Mouse (Mus musculus) lung, embryonic 15.5 days (tissue): Measurements from ENCODE around the gene Ptbp1. TPM values are rescaled to one million over a fixed set of nuclear protein-coding genes. Genes with fewer than 3 reads are reported as not detected.
A peak's percentile ranks its signal among the peaks of the same experiment; 100 is the strongest.

Experiments used
- ATAC-seq: fragments of 200-750 bp; cut with Nextera tagmentation; 2 replicates; pipeline ENCODE4 v1.8.0; 2017; ENCODE audit warnings: moderate number of reproducible peaks, borderline replicate concordance; ENCODE audit not compliant: low FRiP score, low TSS enrichment; ENCODE audit errors: extremely low read depth
- H3K27ac ChIP-seq: fragments of 300-500 bp; sonication (generic); 2 replicates; pipeline ENCODE4 v1.5.1; 2015; ENCODE audit warnings: moderate library complexity, mild to moderate bottlenecking, inconsistent platforms
- H3K27me3 ChIP-seq: fragments of 300-500 bp; sonication (generic); 2 replicates; pipeline ENCODE4 v1.6.1; 2015; ENCODE audit warnings: inconsistent platforms
- H3K36me3 ChIP-seq: fragments of 300-500 bp; sonication (generic); 2 replicates; pipeline ENCODE4 v1.6.1; 2015; ENCODE audit warnings: inconsistent platforms
- H3K4me1 ChIP-seq: fragments of 300-500 bp; sonication (generic); 2 replicates; pipeline ENCODE4 v1.6.1; 2015; ENCODE audit warnings: inconsistent platforms
- H3K4me2 ChIP-seq: fragments of 300-500 bp; sonication (generic); 2 replicates; pipeline ENCODE4 v1.6.1; 2015; ENCODE audit warnings: inconsistent platforms, mild to moderate bottlenecking, moderate library complexity
- H3K4me3 ChIP-seq: fragments of 300-500 bp; sonication (generic); 2 replicates; pipeline ENCODE4 v1.5.1; 2015; ENCODE audit warnings: mild to moderate bottlenecking, inconsistent platforms
- H3K9ac ChIP-seq: fragments of 300-500 bp; sonication (generic); 2 replicates; pipeline ENCODE4 v1.6.1; 2015; ENCODE audit warnings: inconsistent platforms
- H3K9me3 ChIP-seq: fragments of 300-500 bp; sonication (generic); 2 replicates; pipeline ENCODE4 v1.6.1; 2016; ENCODE audit warnings: inconsistent platforms
- WGBS: fragments of 180-500 bp; shearing (Covaris S2); methylation state at CpG from one replicate; pipeline ENCODE4 v1.1.7; 2015; 5-methylcytosine and 5-hydroxymethylcytosine counted together
- polyA plus RNA-seq: library from polyadenylated mRNA; unstranded; fragments of >200 nt; fragmentation: Nextera tagmentation; extraction: Ambion mirVana; gene quantifications from 2 replicates; pipeline ENCODE4 v1.2.1, GENCODE M21; 2015

Ptbp1 gene
- polyA plus RNA-seq, 1 experiment from 2014 or later, result 368 TPM

DNA sequence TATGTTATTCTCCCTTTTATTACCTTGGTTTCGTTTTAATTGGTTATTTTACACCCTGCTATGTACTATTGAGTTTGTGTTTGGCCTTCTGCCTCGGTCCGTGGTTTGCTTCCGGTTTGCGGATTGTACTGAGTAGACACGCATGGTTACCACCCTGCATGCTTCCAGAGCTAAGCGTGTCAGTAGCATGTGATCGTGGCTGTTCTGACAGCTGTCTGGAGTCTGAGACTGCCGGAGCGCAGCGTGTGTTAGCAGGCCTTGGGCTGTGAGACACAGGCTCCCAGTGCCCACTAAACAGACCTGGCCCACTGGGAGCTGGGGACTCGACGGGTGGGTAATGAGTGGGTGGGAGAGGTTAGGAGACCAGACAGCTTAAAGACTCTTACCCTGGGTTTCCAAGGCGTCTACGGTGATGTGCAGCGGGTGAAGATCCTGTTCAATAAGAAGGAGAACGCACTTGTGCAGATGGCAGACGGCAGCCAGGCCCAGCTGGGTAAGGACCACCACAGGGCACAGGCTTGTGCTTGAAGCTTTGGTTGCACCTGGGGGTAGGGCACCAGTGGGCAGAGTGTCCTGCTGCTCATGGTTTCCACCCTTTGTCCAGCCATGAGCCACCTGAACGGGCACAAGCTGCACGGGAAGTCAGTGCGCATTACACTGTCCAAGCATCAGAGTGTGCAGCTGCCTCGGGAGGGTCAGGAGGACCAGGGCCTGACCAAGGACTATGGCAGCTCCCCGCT, 8.0 kb downstream of the Ptbp1 start:
- H3K9me3 ChIP-seq, result no peaks in the 10 kb centered on the region
- H3K9ac ChIP-seq, result no peak overlapping the region
- no peak overlapping the region for H3K4me2 ChIP-seq
- peaks cover 35% of the 10 kb centered on the region for H3K4me1 ChIP-seq
- 83% methylated on average over 23 of the region's 23 CpGs for WGBS
- no peaks in the 10 kb centered on the region for H3K27me3 ChIP-seq
- H3K4me3 ChIP-seq, result no peak overlapping the region
- H3K36me3 ChIP-seq, result peaks cover 70% of the 10 kb centered on the region
- H3K27ac ChIP-seq, result no peak overlapping the region
- no peak for ATAC-seq

DNA sequence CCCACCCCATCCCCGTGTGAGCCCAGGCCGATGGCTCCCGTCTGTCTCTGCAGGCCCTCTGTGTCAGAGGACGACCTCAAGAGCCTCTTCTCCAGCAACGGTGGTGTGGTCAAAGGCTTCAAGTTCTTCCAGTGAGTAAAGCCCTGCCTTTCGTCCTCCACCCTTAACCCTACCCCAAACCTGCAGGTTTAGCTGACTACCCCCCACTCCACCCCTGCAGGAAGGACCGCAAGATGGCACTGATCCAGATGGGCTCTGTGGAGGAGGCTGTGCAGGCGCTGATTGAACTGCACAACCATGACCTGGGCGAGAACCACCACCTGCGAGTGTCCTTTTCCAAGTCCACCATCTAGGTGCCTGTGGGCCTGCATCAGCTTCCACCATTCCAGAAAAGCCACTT, 8.7 kb downstream of the Ptbp1 start:
- Histone ChIP-seq H3K4me1 (peaks cover 28% of the 10 kb centered on the region), H3K4me2 (no peak overlapping the region), H3K36me3 (peaks cover 70% of the 10 kb centered on the region), H3K9me3 (no peaks in the 10 kb centered on the region), H3K27ac (no peak overlapping the region), H3K9ac (no peak overlapping the region), H3K4me3 (no peak overlapping the region), H3K27me3 (no peaks in the 10 kb centered on the region)
- WGBS, result 52% methylated on average over 10 of the region's 10 CpGs
- no peak for ATAC-seq

DNA sequence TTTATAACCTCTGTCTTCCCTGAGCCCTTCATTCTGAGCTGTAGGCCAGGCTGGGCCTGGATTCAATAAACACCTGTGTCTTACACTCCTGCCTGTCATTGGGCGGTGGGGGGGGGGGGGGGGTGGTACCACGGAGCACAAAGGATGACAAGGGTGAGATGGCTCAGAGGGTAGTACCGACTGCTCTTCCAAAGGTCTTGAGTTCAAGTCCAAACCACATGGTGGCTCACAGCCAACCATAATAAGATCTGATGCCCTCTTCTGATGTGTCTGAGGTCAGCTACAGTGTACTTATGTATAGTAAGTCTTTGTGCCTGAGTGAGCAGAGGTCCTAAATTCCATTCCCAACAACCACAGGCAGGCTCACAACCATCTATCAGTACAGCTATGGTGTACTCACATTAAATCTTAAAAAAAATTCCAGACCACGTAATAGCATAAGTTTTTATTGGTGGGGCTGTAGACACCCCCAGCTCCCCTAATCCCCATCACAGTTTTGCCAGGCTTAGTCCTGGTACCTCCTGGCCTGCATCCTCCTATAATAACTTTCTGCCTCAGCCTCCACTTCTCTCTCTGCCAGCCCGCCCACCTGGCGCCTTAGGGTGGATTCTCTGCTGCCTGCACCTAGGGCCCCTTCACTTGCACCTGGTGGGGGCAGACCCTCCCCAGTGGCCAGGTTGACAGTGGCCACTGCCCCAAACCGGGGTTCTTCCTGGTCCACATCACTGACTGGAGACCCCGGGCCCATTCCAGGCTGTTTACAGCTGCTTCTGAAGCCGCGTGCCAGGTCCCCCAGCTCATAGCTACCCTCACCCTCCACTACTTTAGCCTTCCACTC, 10.3 kb downstream of the Ptbp1 start:
- Histone ChIP-seq H3K4me3 (no peak overlapping the region), H3K4me1 (peaks cover 12% of the 10 kb centered on the region), H3K27me3 (no peaks in the 10 kb centered on the region), H3K9ac (no peak overlapping the region), H3K36me3 (peaks cover 60% of the 10 kb centered on the region), H3K27ac (no peak overlapping the region; the same call in 1 of the 2 replicates), H3K9me3 (no peaks in the 10 kb centered on the region), H3K4me2 (no peak overlapping the region)
- WGBS, result 46% methylated on average over 10 of the region's 10 CpGs
- ATAC-seq, result peak; percentile 4; the same call in 1 of the 2 replicates

GRCm38 (mm10) chr10:79865189-79865601, 11.0 kb downstream of the Ptbp1 start:
- H3K4me1 ChIP-seq, result peaks cover 6% of the 10 kb centered on the region
- no peak overlapping the region for H3K9ac ChIP-seq
- peaks cover 54% of the 10 kb centered on the region for H3K36me3 ChIP-seq
- no peak overlapping the region for H3K4me3 ChIP-seq
- H3K4me2 ChIP-seq, result no peak overlapping the region
- WGBS, result 57% methylated on average over 12 of the region's 12 CpGs
- peak; percentile 29 for ATAC-seq
- H3K27ac ChIP-seq, result peak overlapping the region; percentile 2; the same call in 1 of the 2 replicates
- no peaks in the 10 kb centered on the region for H3K27me3 ChIP-seq
- no peaks in the 10 kb centered on the region for H3K9me3 ChIP-seq

DNA sequence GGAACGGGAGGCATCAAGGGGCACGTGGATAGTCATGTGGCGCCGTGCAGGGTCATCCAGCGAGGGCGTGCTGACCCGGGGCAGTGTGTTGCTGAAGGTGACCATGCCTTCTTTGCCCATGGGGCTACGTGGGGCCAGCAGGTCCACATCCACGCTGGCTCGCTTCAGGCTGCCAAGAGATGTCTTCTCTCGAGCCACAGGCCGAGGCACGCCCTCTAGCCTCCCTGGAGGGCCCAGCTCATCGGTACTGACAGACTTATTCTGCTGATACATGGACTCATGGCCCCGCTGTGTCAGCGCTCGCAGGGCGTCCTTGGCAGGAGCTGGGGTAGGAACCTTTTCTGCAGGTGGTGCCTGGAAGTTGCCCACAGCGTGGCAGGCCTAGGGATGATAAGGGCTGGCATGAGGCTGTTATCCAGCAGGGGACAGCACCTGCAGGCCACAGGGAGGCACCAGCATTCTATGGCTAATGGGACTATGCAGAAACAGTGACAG, 11.6 kb downstream of the Ptbp1 start:
- 62% methylated on average over 19 of the region's 19 CpGs for WGBS
- Histone ChIP-seq H3K4me3 (no peak overlapping the region), H3K9ac (no peak overlapping the region), H3K9me3 (no peaks in the 10 kb centered on the region), H3K36me3 (peaks cover 47% of the 10 kb centered on the region), H3K4me1 (peaks cover 5% of the 10 kb centered on the region; the same call in 1 of the 2 replicates), H3K27me3 (no peaks in the 10 kb centered on the region), H3K27ac (peak overlapping the region; percentile 2; the same call in 1 of the 2 replicates), H3K4me2 (no peak overlapping the region)
- ATAC-seq, result no peak

GRCm38 (mm10) chr10:79866601-79867000, 12.4 kb downstream of the Ptbp1 start:
- Histone ChIP-seq H3K36me3 (peaks cover 40% of the 10 kb centered on the region), H3K9ac (no peak overlapping the region), H3K4me2 (no peak overlapping the region), H3K4me3 (no peak overlapping the region), H3K4me1 (peaks cover 5% of the 10 kb centered on the region; the same call in 1 of the 2 replicates), H3K9me3 (no peaks in the 10 kb centered on the region), H3K27me3 (no peaks in the 10 kb centered on the region), H3K27ac (no peak overlapping the region)
- ATAC-seq, result no peak
- WGBS, result 74% methylated on average over 11 of the region's 11 CpGs

GRCm38 (mm10) chr10:79871845-79872244, 17.6 kb downstream of the Ptbp1 start:
- Histone ChIP-seq H3K9me3 (no peaks in the 10 kb centered on the region), H3K9ac (no peak overlapping the region), H3K27ac (no peak overlapping the region), H3K27me3 (no peaks in the 10 kb centered on the region), H3K4me3 (no peak overlapping the region), H3K36me3 (no peaks in the 10 kb centered on the region), H3K4me2 (no peak overlapping the region), H3K4me1 (peaks cover 17% of the 10 kb centered on the region)
- ATAC-seq, result no peak
- WGBS, result 87% methylated on average over 8 of the region's 8 CpGs

DNA sequence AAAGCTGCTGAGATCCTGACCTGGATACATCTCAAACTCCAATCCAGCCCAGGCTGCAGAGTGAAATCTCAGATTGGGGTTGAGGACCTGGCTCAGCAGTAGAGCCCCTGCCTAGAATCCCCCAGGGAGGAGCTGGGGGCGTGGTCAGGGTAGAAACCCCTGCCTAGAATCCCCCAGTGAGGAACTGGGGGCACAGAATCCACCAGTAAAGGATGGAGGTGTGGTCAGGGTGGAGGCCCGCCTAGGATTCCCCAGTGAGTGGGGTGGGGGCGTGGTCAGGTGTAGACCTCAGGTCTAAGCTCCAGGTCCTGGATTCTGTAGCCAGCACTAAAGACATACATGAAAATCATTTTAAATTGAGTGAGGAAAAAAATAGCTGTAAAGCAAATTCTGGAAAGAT, 18.6 kb downstream of the Ptbp1 start:
- no peaks in the 10 kb centered on the region for H3K9me3 ChIP-seq
- no peak for ATAC-seq
- H3K36me3 ChIP-seq, result no peaks in the 10 kb centered on the region
- H3K4me3 ChIP-seq, result peak overlapping the region; percentile 52; the same call in 1 of the 2 replicates
- peak overlapping the region; percentile 87 for H3K4me2 ChIP-seq
- no peak overlapping the region for H3K27ac ChIP-seq
- peaks cover 20% of the 10 kb centered on the region for H3K4me1 ChIP-seq
- no peaks in the 10 kb centered on the region for H3K27me3 ChIP-seq
- no peak overlapping the region for H3K9ac ChIP-seq
- 41% methylated on average over 3 of the region's 3 CpGs for WGBS

DNA sequence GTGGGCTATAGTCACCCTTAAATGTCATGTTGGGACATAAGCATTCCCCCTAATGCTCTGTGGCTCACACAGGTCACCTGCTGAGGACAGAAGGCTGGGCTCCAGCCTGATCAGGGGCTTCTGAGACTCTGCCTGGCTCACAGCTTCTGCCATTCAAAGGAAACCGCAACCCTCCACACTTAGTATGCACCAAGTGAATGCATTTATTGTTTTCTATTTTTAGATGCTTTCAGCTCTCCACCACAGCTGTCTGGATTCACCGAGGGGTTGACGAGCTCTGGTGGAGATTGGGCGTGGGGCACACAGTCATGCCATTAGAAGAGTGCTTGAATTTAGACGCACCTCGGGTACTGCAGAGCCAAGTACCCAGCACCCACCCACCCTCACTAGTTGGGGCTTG, 19.1 kb downstream of the Ptbp1 start:
- ATAC-seq, result no peak
- peaks cover 20% of the 10 kb centered on the region for H3K4me1 ChIP-seq
- H3K9ac ChIP-seq, result no peak overlapping the region
- H3K4me3 ChIP-seq, result peak overlapping the region; percentile 52
- H3K4me2 ChIP-seq, result peak overlapping the region; percentile 87
- no peaks in the 10 kb centered on the region for H3K36me3 ChIP-seq
- no peaks in the 10 kb centered on the region for H3K9me3 ChIP-seq
- WGBS, result 11% methylated on average over 6 of the region's 6 CpGs
- no peak overlapping the region for H3K27ac ChIP-seq
- H3K27me3 ChIP-seq, result no peaks in the 10 kb centered on the region

- WGBS, result under 1% methylated on average over 26 of the region's 26 CpGs
- H3K9me3 ChIP-seq, result no peaks in the 10 kb centered on the region
- H3K4me3 ChIP-seq, result peak overlapping the region; percentile 52
- no peak overlapping the region for H3K27ac ChIP-seq
- ATAC-seq, result peak; percentile 16; the same call in 1 of the 2 replicates
- H3K4me1 ChIP-seq, result peaks cover 20% of the 10 kb centered on the region
- peak overlapping the region; percentile 71 for H3K9ac ChIP-seq
- H3K4me2 ChIP-seq, result peak overlapping the region; percentile 87
- no peaks in the 10 kb centered on the region for H3K27me3 ChIP-seq
- no peaks in the 10 kb centered on the region for H3K36me3 ChIP-seq
These were observed 19.6 kb downstream of the Ptbp1 start for GRCm38 (mm10) chr10:79873715-79874289.

- H3K4me3 ChIP-seq, result peak within 1 kb of the TSS; percentile 52
- peak; percentile 82 for ATAC-seq
- H3K9me3 ChIP-seq, result no peaks in the 10 kb centered on the region
- peak within 1 kb of the TSS; percentile 71 for H3K9ac ChIP-seq
- WGBS, result under 1% methylated on average over 46 of the region's 57 CpGs
- H3K27ac ChIP-seq, result no peak within 1 kb of the TSS
- H3K36me3 ChIP-seq, result no peaks in the 10 kb centered on the region
- no peaks in the 10 kb centered on the region for H3K27me3 ChIP-seq
- peak within 1 kb of the TSS; percentile 87 for H3K4me2 ChIP-seq
- peaks cover 21% of the 10 kb centered on the region for H3K4me1 ChIP-seq
These were observed 20.1 kb downstream of the Ptbp1 start, which contains the start of the genes Prtn3 and Plppr3 for GRCm38 (mm10) chr10:79874290-79874862. Prtn3 (plus strand) TSS chr10:79874476. Plppr3 (minus strand) TSS chr10:79874634.
